Comparison of ENCODE assay signal across 7 mouse cellular contexts in genomic region chr8:78063529-78063928, GRCm38 (mm10).
A peak's percentile ranks its signal among the peaks of the same experiment; 100 is the strongest.
DNase-seq lines count a peak whose midpoint lies in the region; ATAC-seq and TF ChIP-seq lines count a peak whose summit lies in the region.

No protein-coding gene starts in this region.

- DNase-seq in WW6 (ENCODE audit: low read depth, low spot score): peak; percentile 52
- peak; percentile 34 to 41 for DNase-seq in cerebellum, adult 2 months
- peak; percentile 38 for DNase-seq in forelimb bud, embryonic 11.5 days (ENCODE audit: low read depth, low spot score)
- peak; percentile 73 for DNase-seq in intestine, embryonic 14.5 days (ENCODE audit: low spot score)
- DNase-seq in left cerebral cortex, postnatal 4 days: peak; percentile 74
- DNase-seq in midbrain, embryonic 11.5 days (ENCODE audit: low spot score, missing footprints): peak; percentile 91

- peak overlapping the region; percentile 27; the same call in 1 of the 2 replicates for H3K9ac ChIP-seq in intestine, embryonic 14.5 days (ENCODE audit: low read length)
- no peak overlapping the region for H3K9ac ChIP-seq in midbrain, embryonic 11.5 days (ENCODE audit: low read length)
- 0 out of 2 replicates have a peak overlapping the region, but pooled peaks have one; percentile 15 for H3K9ac ChIP-seq in stomach, embryonic 16.5 days (ENCODE audit: low read length)

- TF ChIP-seq POLR2A in cerebellum, adult 2 months (IDR thresholded peaks at IDR 0.05; ENCODE audit: borderline replicate concordance, insufficient read depth, low read length): no peak

- H3K4me3 ChIP-seq in cerebellum, adult 2 months (replicated peaks; ENCODE audit: insufficient read depth, low read depth, low read length): peak overlapping the region; percentile 1
- peak overlapping the region; percentile 31 for H3K4me3 ChIP-seq in intestine, embryonic 14.5 days (ENCODE audit: low read depth, low read length)
- peak overlapping the region; percentile 14; the same call in 1 of the 2 replicates for H3K4me3 ChIP-seq in midbrain, embryonic 11.5 days (ENCODE audit: low read depth, low read length)
- H3K4me3 ChIP-seq in stomach, embryonic 16.5 days (replicated peaks; ENCODE audit: low read length): peak overlapping the region; percentile 32

- TF ChIP-seq CTCF in cerebellum, adult 2 months (IDR thresholded peaks at IDR 0.05; ENCODE audit: borderline replicate concordance, insufficient read depth, low read depth, low read length): peak; percentile 42; the same call in 1 of the 2 replicates

- 0 out of 2 replicates have a peak, but pooled peaks have one; percentile 68 for ATAC-seq in intestine, embryonic 14.5 days (replicated peaks; ENCODE audit: low FRiP score, low TSS enrichment, low read depth)
- peak; percentile 83 for ATAC-seq in midbrain, embryonic 11.5 days (ENCODE audit: low FRiP score)
- no peak for ATAC-seq in stomach, embryonic 16.5 days (ENCODE audit: insufficient read depth, low FRiP score)

- 7% methylated on average over 13 of the region's 13 CpGs for WGBS in cerebellum, adult 2 months
- 6% methylated on average over 13 of the region's 13 CpGs for WGBS in intestine, embryonic 14.5 days
- WGBS in midbrain, embryonic 11.5 days: 2% methylated on average over 13 of the region's 13 CpGs
- WGBS in stomach, embryonic 16.5 days: 6% methylated on average over 13 of the region's 13 CpGs

- intact Hi-C loops in left cerebral cortex, postnatal 4 days (cut with DNase I): loop anchor here (2.0 to 10.0 kb wide), 3 partner anchors 171 to 681 kb away; no protein-coding TSS in a partner anchor

- no peaks in the 10 kb centered on the region for H3K4me1 ChIP-seq in cerebellum, adult 2 months (ENCODE audit: control insufficient read depth, insufficient read depth, low read length)
- H3K4me1 ChIP-seq in intestine, embryonic 14.5 days (replicated peaks; ENCODE audit: control insufficient read depth, insufficient read depth, low read length): 0 out of 2 replicates have a peak, but pooled peaks cover 3% of the 10 kb centered on the region
- H3K4me1 ChIP-seq in midbrain, embryonic 11.5 days (ENCODE audit: control insufficient read depth, insufficient read depth, low read length): peaks cover 4% of the 10 kb centered on the region; the same call in 1 of the 2 replicates
- no peaks in the 10 kb centered on the region for H3K4me1 ChIP-seq in stomach, embryonic 16.5 days (ENCODE audit: control insufficient read depth, insufficient read depth, low read length)

- H3K27me3 ChIP-seq in cerebellum, adult 2 months (ENCODE audit: control insufficient read depth, insufficient read depth, low read length): no peaks in the 10 kb centered on the region
- 0 out of 2 replicates have a peak, but pooled peaks cover 4% of the 10 kb centered on the region for H3K27me3 ChIP-seq in intestine, embryonic 14.5 days (replicated peaks; ENCODE audit: control insufficient read depth, insufficient read depth, low read length)
- no peaks in the 10 kb centered on the region; the same call in 1 of the 2 replicates for H3K27me3 ChIP-seq in midbrain, embryonic 11.5 days (ENCODE audit: control insufficient read depth, insufficient read depth, low read length)
- H3K27me3 ChIP-seq in stomach, embryonic 16.5 days (ENCODE audit: control insufficient read depth, insufficient read depth, low read length): peaks cover 10% of the 10 kb centered on the region; the same call in 1 of the 2 replicates

- H3K9me3 ChIP-seq in intestine, embryonic 14.5 days (ENCODE audit: control insufficient read depth, low read length): no peaks in the 10 kb centered on the region
- no peaks in the 10 kb centered on the region for H3K9me3 ChIP-seq in midbrain, embryonic 11.5 days (ENCODE audit: control insufficient read depth, low read length)
- no peaks in the 10 kb centered on the region for H3K9me3 ChIP-seq in stomach, embryonic 16.5 days (replicated peaks; ENCODE audit: control insufficient read depth, low read length)

- H3K36me3 ChIP-seq in intestine, embryonic 14.5 days (ENCODE audit: control insufficient read depth, insufficient read depth, low read length): no peaks in the 10 kb centered on the region
- no peaks in the 10 kb centered on the region for H3K36me3 ChIP-seq in midbrain, embryonic 11.5 days (ENCODE audit: control insufficient read depth, insufficient read depth, low read length)
- H3K36me3 ChIP-seq in stomach, embryonic 16.5 days (ENCODE audit: control insufficient read depth, insufficient read depth, low read length): no peaks in the 10 kb centered on the region

- H3K27ac ChIP-seq in cerebellum, adult 2 months (ENCODE audit: insufficient read depth, low read length): no peak overlapping the region
- no peak overlapping the region for H3K27ac ChIP-seq in intestine, embryonic 14.5 days (ENCODE audit: low read depth)
- no peak overlapping the region for H3K27ac ChIP-seq in midbrain, embryonic 11.5 days (ENCODE audit: low read depth, low read length)
- no peak overlapping the region for H3K27ac ChIP-seq in stomach, embryonic 16.5 days (ENCODE audit: low read length)

- peak overlapping the region; percentile 75 for H3K4me2 ChIP-seq in intestine, embryonic 14.5 days (ENCODE audit: low read length)
- H3K4me2 ChIP-seq in midbrain, embryonic 11.5 days: peak overlapping the region; percentile 46
- peak overlapping the region; percentile 63 for H3K4me2 ChIP-seq in stomach, embryonic 16.5 days (ENCODE audit: low read depth, low read length)

Comparison
In these comparisons a context has a peak if more than half of its experiments do, and no peak if none do; other contexts are left out.
1. DNase-seq: peak in every context shown above with its lines; median percentile 91 in midbrain, embryonic 11.5 days; 74 in left cerebral cortex, postnatal 4 days; 73 in intestine, embryonic 14.5 days; 52 in WW6; 38 in forelimb bud, embryonic 11.5 days; 38 in cerebellum, adult 2 months.